Mouse (Mus musculus) yolk sac, embryonic 10.5 days (tissue): Measurements from ENCODE around the gene Acap2.

Experiments
- DNase-seq: peaks from one replicate; pipeline ENCODE4 v3.0.0-alpha.2; 2017; ENCODE audit warnings: low spot score

Gene Acap2

DNA sequence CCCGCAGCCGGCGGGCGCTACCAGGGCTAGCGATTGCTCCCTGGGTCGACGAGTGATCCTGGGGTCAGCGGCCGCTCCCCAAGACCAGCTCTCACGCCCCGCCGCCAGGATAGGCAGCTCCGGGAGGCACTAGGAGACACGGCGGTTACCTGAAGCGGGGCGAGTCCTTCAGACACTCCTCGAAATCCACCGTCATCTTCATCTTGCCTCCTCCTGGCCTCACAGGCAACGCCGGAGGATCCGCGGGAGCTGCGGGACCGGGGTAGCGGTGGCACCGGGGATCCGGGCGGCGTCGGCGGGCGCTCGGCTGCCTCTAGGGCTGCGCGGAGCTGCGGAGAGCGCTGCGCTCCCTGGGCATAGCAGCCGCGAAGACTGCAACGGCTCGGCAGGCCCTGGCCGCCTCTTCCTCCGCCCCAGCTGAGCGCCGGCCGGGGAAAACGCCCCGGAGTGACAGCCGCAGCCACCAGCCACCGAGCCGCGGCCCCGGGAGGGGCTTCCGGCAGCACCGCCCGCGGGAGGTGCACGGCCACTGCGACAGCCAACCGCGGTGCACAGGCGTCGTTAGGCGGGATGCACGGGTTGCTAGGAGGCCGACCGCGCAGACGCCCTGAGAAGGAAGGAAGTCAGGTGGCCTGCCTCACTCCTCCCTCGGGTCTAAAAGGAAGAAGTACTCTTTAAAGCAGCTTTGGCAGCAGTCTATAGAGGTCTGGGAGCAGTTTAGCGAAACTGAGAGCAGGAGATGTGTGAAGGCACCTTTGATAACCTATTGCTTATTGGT is at the start of gene Acap2:
Acap2 (minus strand) TSS at position 456 of the 778 bp plus-strand sequence.
- peak; percentile 97 for DNase-seq

- DNase-seq = no peak
These were observed 48.4 kb upstream of the Acap2 start for GRCm38 (mm10) chr16:31249401-31249800.

DNA sequence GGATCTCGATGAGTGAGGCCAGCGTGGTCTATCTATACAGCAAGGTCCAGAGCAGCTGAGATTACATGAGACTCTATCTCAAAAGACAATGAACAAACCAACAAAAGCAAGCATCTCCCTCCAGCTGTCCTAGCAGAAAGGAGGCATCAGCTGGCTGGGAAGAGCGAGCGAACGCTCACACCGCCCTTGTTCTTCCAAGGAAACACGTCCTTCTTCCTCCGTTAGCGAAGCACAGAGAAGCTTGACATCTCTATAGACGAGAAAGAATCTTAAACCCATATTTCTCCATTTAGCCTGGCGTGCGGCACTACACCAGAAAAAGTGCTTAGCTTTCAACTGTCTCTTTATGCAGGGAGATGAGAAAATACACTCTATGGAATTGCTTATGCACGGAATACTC is 47.7 kb upstream of the Acap2 start:
- DNase-seq = no peak

DNA sequence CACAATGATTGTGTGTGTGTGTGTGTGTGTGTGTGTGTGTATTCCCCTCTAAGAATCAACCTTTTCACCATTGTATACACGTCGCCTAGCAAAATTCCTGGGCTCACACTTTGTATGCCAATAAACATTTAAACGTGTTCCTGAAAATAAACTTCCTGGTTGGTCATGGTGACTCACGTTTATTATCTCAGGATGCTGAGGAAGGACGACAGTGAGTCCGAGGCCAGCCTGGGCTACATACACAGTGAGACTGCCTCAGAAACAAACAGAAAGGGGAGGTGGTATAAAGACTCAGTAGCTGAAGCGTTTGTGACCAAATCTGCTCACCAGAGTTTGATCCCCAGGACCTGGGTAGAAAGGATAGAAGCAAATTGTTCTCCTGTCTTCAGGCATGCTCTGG is 46.4 kb upstream of the Acap2 start:
- no peak for DNase-seq

GRCm38 (mm10) chr16:31244053-31244452 is 43.0 kb upstream of the Acap2 start:
- no peak for DNase-seq

DNA sequence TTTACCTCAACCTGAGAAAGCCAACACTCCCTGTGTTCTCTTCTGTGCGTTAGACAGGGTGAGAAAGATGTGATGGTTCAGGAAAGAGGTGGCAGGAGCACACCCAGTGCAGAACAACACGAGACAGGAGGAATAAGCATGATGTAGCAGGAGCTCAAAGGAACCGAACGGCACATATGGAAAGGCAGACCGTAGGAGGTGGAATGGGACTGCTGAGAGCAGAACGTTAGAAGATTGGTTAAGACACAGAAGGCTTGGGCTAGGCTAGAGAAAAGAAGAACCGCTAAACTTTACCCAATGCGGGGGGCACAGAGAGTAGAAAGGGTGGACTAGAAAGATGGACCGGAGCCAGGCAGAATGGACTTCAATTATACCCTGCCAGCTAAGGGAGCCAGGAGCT is 40.4 kb upstream of the Acap2 start:
- DNase-seq = no peak

- no peak for DNase-seq
These were observed 39.5 kb upstream of the Acap2 start for GRCm38 (mm10) chr16:31240569-31240968.

- no peak for DNase-seq
These were observed 37.2 kb upstream of the Acap2 start for GRCm38 (mm10) chr16:31238281-31238680.

GRCm38 (mm10) chr16:31235457-31236310 is 34.6 kb upstream of the Acap2 start:
- DNase-seq = no peak

- no peak for DNase-seq
These were observed 33.9 kb upstream of the Acap2 start for GRCm38 (mm10) chr16:31234808-31235456.

DNA sequence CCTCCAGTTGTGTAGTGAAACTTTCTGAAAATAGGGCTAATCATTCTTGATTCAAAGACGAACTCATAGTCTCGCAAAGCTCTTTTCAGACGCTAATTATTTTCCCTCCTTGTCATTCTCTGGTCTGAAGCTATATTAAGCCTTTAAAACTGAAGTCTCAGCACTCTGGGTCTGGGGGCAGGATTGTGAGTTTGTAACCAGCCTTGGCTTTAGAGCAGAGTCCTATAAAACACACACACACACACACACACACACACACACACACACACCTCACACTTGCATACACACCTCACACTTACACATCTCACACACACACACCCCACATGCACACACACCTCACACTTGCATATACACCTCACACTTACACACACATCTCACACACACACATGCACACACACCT is 33.3 kb upstream of the Acap2 start:
- no peak for DNase-seq

GRCm38 (mm10) chr16:31233541-31234339 is 32.7 kb upstream of the Acap2 start:
- peak; percentile 21 for DNase-seq

DNA sequence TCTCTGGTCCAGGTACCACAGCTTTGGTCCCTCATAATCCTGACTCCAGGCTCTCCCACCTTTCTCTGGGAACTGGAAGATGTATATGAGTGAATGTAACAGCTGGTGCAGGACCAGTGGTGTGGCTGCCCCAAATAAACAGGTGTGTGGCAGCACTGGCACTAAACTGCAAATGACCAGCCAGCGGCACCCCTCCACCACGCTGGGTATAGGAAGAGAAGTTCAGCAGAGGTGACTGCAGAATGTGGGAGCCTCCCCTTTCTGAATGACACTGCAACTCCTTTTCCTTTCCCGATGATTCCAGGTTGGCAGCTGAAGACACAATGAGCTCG is 32.1 kb upstream of the Acap2 start:
- no peak for DNase-seq

DNA sequence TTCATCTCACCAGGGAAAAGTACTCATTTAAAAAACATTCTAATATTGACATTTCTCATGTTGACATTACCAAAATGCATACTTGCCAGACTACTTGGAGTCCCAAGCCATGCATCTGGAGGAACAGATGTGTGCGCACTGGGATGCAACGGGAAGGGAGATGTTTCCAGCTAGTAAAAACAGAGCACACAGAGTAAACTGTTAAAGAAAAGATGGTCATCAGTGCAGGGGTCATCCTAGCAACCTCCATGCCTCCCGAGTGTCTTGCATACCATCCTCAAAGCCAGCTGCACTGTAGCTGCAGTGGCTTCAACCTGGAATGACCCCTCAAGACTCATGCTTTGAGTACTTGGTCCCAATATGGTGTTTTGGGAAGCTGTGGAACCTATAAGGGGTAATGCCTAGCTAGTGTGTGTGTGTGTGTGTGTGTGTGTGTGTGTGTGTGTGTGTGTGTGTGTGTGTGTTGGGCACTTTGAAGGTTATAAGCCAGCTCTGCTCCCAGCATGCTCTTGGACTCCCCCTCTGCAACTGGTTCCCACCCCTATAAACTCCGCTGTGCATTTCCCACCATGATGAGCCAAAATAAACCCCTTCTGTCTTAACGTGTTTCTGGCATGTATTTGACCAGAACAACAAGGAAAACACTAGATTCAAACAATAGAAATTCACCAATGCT is 31.6 kb upstream of the Acap2 start:
- DNase-seq = no peak

DNA sequence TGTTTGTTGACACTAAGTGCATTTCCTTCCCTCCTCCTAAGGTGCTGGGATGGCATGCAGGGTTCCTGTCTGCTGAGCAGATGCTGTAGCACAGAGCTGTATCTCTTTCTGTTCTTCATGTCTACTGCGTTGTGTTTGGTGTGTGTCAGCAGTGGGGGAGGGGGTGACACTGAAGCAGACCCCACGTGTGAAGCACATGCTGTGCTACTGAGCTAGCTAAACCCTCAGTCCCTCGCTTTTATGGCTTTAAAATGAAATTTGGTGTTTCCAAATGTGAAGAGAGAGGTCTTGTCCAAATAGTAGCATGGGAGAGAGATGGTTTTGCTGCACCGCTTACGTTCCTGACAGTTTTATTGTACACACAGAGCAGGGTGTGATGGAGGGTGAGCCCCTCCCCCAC is 30.5 kb upstream of the Acap2 start:
- DNase-seq = no peak

DNA sequence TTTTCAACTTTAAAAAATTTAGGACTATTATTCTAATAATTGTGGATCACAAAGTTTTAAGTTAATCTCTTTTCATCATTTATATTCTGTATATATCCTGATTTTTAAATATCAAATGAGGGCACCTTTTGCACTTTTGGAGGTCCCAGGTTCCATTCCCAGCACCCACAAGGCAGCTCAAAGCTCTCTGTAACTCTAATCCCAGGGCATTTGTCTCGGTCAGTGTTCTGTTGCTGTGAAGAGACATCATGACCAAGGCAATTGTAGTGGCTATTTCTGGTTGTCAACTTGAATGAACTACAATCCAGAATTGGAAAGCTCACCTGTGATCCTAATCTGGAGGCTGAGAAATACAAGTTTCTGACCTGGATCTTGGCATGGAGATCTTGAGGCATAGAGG is 26.7 kb upstream of the Acap2 start:
- no peak for DNase-seq

DNA sequence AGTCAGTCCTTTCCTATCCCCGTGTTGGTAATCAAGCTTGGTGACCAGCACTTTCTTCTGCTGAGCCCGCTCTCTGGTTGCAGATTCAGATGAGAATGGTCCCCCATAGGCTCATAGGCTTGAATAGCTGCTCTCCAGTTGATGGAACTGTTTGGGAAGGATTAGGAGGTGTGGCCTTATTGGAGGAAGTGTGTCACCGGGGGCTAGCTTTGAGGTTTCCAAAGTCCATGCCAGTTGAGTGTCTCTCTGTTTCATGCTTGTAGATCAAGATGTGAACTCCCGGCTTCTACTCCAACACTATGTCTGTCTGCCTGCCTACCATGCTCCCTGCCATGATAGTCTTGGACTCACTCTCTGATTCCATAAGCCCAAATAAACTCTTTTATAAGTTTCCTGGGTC is 14.2 kb upstream of the Acap2 start:
- DNase-seq = no peak

DNA sequence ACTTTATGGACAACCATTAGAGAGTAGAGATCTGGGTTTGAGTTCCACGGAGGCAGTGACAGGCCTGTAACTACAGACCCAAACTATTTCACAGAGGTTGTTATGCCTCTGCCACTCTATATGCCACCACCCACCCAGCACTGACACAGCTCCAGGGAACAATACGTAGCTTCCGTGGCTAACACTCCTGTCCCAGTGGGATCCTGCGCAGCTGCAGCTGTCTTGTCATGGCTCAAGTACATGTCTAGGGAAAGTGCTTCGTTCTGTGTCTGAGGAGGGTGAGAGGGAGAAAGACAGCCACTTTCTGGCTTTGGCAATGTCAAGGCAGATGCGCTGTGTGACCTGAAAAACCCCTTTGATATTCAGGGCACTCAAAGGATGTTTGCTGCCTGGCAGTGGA is 12.4 kb upstream of the Acap2 start:
- DNase-seq = no peak

GRCm38 (mm10) chr16:31211503-31211902 is 10.5 kb upstream of the Acap2 start:
- no peak for DNase-seq

DNA sequence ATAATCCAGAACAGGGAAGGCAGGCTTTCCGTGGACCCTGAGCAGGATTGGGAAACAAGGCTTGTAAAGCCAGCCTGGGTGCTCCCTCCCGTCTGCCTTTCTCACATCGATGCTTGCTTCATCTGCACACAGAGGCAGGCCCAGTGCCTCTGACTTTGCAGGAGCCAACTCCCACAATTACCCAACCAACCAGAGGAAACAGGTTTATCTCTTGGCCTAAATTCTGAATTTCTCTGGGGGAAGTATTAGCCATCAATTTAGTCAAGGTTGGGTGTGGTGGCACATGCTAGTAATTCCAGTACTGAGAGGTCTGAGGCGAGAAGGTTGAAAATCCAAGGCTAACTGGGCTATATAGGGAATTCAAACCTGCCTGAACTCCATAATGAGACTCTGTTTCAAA is 9.4 kb upstream of the Acap2 start:
- no peak for DNase-seq

DNA sequence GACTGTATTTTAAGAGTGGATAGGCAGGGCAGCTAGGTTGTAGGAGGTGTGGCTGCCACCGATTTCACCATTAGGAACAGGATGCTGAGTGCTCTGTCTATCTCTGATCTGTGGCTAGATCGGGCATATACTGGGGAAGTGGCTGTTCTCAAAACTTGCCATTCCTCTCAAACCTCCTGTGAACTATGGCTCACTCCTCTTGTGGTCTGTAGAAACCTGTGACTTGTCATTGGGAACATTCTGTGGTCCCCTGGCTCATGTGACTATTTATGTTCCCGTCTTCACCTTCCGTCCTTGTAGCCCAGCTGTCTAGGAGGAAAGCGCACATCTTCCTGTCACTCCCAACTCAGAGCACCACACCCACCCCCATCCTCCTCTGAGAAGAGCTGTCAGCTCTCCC is 8.9 kb upstream of the Acap2 start:
- no peak for DNase-seq

DNA sequence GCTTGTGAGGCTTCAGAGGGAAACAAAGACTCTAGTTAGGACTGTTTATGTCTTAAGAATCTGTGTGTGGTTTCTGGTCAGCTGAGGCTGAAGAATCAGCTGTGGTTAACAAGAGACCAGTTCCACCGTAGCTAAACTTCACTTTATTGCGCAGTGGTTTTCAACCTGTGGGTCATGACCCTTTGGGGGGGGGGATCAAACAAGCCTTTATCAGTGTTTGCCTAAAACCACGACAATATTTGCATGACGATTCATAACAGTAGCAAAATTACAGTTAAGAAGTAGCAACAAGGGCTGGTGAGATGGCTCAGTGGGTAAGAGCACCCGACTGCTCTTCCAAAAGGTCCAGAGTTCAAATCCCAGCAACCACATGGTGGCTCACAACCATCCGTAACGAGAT is 4.7 kb upstream of the Acap2 start:
- DNase-seq = no peak
